Mouse (Mus musculus) right cerebral cortex, adult 18-20 months (tissue): Measurements from ENCODE around the gene Il16.
"Not testable (repeated sequence)": the region's sequence is repeated elsewhere in the genome, so short reads cannot be mapped to it uniquely, and the experiment has no call there.

ENCODE experiments used
- DNase-seq: peaks from one replicate; pipeline ENCODE4 v3.0.0; 2022; ENCODE audit warnings: mixed read lengths

Il16 gene

DNA sequence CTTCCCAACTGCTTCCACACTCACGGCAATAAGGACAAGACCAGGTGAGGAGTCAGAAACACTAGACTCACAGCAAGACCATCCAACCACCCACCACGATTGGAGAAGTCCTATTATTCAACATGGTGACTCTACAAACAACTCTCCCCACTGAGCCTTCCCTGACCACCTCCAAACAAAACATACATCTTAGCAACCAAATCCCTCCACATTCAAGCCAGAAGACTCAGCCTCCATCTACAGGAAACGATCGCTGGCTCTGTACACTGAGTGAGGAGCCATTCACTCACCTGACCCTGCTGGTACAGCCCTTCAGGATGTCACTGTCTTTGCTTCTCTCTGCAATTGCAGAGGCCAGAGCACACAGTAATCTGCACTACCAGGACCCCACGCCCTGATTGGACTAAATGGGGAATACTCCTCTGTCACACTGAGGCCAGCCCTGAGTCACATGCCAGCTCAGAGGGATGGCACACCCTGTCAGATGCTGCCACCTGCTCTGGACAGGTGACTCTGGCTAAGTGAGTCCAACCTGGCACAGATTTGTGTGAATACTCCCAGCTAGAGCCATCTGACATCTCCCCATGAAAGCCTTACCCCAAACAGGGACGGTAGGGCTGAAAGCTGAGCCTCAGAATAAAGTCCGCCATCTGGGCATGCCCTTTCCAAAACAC, 10.3 kb downstream of the Il16 start:
- DNase-seq, result no peak

DNA sequence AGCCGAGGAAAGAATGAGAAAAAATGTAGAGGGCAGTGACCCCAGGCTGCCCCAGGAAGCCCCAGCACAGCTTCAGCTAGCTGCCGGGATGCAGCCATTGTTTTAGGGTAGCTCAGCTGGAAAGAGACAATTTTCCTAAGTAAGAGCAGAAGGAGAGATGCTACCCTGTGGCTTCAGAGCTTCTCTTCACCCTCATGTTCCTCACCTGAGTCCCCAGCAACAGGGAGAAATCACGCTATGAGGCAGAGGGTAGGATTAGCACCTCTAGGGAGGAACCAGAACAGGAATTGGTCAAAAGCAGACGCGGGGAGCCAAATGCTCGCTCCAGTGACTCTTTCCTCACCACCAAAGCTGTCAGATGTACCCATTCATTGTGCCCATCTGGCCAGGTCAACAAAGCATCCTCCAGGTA, 10.8 kb downstream of the Il16 start:
- no peak for DNase-seq

DNA sequence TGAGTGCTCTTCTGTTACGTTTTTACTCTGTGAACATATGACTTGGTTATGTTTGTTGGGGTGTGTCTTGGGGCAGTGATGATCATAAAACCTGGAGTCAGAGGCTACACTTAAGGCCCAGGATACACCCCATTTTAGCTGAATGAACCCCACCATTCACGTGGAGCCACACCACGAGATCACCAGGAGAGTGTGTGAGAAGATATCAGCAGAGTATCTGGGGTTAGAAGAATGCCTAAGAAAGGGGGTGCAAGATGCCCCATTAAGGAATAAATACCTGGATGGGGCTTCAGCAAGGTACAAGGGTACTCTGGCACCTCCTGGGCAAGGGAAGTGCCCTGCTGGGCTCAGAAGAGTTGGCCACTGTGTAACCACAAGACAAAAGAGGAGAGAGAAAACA, 11.3 kb downstream of the Il16 start:
- DNase-seq, result no peak

DNA sequence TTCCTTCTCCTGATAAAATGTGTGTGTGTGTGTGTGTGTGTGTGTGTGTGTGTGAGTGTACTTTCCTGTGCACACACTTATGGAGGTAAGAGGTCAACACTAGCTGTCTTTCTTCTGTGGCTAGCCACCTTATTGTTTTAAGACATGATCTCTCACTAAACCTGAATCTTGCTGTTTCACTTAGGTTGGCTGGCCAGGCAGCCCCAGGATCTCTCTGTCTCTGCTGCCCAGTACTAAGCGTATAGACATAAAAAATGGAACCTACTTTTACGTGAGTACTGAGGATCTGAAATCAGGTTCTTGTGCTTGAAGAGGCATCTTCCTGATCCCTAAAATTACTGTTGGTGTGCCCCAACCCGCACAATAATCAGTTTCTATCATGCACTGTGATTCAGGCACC, 12.7 kb downstream of the Il16 start:
- no peak for DNase-seq

DNA sequence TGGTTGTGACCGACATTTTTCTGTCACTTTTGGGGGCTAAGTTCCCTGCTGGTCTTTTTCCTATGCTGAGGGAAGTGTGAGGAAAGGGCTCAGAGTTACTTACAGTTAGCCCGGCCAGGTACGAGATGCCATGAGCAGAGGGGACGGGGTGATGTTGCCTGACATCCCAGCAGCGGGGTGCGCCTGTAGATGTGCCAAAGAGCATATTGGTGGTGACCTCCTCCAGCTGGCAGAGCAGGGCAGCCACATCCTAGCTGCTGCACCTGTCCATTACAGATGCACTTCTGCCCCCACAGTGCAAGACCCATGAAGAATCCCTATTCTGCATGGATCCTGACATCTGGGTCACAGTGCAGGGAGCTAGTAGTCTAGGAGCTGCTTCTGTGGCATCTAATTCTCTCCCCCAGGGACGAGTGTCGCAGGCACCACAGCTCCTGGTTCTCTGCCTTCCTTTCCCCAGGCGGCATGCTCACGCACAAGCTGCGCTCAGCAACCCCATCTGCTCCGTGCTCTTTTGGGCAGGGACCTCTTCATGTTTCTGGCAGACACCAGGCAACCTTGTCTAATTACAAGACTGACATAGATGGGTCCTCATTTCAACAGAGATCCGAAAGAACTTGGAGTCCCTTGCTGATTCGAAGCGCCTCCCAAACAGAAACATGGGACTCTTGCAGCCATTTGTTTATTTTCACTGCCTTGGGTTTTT, 13.4 kb downstream of the Il16 start:
- DNase-seq, result no peak

DNA sequence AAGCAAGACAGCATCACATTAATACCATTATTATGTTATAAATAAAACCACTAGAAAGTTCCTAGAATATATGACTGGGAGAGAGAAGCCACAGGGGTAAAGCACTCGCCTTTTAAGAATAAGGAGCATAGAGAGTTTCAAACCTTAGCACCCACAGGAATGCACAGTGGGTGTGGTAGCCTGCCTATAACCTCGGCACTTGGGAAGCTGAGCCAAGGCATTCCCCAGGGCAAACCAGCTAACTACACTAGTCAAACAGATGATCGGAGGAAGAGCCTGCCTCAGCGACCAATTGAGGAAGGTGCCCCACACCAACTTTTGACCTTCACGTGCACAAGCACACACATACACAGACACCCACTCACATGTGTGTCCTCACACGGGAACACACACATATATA, 14.2 kb downstream of the Il16 start:
- no peak for DNase-seq

DNA sequence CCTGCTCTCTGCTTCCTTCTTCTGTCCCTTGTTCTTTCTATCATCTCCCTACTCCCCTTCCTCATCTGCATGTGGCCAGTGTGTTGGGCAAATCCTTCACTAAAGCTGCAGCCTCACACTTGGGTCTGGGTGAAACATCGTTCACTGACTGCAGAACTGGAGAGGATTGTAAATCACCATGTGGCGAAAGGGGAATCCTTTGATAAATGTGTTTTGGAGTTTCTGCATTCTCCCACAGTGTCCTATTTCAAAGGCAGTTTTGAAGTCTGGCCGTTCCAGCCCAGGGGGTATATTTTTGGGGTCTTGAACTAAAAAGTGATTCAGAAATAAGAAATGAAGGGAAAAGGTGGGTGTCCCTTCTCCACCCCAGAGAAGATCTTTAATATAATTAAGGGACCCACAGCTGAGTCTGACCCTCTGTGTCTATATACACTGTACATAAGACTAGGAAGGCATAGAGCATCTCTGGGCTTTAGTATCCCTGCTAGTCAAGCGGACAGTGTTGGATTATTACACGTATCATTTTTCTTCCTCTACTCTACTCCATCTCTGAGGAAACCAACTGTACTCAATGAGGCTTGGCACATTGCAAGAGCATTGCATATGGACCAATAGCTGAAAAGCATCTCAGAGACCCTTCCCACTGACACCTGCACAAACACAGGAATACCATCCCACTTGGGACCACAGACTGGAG, 18.4 kb downstream of the Il16 start:
- DNase-seq, result no peak

DNA sequence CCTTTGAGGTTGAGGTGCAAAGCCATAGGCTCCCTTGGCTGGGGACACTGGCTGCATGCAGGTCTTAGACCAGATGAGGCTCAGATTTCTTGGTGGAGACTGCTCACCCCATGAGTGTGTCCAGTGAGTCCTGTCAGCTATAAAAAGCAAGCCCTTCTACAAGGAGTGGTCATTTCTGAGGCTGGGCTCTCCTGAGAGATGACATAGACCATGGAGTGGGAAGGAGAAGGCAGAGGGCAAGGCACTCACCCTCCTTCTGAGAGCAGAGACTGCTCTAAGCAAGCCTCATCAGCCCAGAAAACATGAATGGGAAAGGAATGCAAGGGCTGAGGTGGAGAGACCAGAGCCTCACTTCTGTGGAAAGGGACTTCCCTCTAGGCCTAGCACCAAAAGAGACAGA, 19.7 kb downstream of the Il16 start:
- no peak for DNase-seq

DNA sequence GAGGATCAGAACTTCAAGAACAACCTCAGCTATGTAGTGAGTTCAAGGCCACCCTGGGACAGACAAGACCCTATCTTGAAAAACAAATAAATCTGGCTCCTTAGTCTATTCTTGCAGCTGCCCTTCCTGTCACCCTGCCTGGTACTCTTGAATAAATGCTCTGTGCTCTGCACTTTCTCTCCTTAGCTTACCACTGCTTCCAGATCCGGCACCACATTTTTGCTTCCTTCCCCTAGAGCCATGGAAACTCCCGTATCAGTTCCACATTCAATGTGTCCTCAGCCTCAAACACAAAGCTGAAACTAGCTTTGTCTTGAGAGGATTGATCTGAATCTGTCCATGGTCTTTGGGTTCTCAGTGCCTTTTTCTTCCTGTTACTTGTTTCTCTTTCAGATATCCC, 21.0 kb downstream of the Il16 start:
- DNase-seq, result no peak

DNA sequence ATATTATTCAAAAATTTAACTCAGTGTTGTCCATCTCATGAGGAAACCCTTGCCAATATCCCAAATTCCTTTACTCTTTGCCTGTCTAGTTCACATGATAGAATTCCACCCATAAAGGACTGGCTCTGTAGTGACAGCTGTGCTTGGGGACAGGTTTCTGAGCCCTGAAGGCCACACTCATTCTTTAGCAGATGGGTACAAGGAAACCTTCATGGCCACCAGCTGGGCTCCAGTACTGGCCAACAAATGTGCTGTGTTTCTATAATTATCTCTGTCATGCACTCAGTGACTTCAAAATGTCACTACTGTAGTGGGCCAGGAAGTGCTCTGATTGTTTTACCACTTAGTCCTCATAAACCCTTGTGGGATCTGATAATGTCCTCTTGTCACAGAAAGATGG, 21.6 kb downstream of the Il16 start:
- DNase-seq, result no peak

DNA sequence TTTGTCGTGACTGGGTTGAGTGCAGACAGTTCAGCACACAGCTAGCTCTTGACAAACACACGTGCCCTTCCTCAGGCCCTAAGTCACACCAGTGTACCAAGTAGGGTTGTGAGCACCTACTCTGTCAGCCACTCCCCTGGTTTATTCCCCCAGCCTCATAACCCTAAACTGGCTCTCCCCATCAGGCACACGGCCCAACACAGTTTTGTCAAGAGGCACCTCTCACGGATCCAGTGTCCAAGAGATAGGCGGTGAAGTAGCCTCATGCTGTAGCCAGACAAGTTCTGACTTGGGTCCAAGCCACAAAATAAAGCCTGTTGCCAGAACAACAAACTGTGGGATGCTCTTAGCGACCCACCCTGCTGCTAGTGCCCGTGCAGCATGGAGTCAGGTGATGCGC, 22.3 kb downstream of the Il16 start:
- no peak for DNase-seq

DNA sequence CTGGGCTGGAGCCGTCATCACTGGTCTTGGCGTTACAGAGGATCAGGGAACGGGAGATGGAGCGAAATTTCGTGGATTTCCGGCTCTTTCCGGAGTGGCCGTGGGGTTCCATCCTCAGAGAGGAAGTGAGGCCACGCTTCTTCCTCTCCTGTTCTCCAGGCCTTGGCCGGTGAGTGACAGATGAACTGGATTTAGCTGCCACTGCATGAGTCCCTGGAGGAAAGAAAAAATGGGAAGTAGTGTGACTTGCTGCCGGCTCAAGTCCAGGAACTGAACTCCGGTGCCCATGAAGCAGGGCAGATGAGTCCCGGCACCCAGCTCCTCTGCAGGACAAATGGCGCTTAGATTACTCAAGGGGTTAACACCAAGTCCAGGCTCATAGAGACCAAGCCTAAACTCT, 23.0 kb downstream of the Il16 start:
- DNase-seq, result no peak

DNA sequence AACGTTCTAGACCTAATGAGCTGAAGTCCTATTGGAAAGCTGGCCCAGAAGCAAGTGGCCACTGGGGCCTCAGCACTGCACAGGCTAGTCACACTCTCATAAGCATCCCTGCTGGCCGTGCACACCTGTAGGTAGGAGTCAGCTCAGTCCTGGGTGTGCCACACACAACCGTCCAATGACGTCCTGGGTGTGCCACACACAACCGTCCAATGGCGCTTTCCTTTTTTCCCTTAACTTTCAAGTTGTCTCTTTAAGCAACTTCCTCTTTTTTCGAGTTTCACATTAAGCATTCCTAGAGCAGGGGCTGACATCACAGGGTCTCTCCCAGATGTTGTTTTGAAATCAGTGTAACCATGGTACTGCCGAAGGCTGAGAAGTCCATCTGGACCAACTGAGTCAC, 25.3 kb downstream of the Il16 start:
- no peak for DNase-seq

DNA sequence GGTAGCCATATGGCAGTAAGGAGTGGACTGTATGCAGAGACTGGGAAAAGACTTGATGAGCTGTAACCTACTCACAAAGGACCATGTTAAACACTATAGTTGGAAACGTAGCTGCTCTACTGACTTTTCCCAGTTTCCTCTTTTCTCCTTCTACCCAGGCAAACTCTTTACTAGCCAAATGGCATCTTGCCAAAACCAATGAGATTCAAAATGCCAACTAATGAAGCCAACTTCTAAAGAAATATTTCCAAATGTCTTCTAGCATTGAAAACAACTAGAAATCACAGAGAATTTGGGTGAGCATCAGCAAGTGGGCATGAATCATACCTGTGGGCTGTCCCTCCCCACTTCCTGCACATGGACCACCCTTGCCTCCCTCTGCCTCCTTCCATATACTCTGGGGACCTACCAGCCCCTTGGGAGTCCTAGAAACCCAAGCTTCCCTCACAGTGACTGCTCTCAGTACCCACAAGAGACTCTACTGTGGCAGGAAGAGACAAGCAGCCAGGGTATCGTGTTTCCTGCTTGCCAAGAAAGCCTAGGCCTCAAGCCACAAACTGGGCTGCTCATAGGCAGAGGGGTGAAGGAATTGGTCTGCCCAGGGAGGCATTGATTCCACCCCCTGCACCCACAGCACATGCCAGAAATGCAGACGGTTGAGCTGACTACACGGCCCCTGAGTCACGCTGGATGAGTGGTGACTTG, 28.4 kb downstream of the Il16 start:
- no peak for DNase-seq

DNA sequence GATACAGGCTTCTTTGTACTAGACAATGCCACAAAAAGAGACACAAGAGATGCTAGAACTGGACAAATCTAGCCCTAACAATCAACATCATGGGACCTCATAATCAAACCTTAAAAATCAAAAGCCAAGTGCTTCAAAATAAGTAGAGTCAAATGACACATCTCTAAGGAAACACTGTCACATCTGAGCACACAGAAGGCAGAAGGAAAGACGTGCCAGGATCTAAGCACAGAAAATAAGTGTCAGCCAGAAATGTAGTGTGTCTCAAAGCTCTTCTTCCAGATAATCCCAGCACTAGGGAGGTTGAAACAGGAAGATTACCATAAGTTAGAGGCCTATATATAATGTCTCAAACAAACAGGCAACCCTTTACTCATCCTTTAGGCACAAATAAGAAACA, 31.9 kb downstream of the Il16 start:
- no peak for DNase-seq

DNA sequence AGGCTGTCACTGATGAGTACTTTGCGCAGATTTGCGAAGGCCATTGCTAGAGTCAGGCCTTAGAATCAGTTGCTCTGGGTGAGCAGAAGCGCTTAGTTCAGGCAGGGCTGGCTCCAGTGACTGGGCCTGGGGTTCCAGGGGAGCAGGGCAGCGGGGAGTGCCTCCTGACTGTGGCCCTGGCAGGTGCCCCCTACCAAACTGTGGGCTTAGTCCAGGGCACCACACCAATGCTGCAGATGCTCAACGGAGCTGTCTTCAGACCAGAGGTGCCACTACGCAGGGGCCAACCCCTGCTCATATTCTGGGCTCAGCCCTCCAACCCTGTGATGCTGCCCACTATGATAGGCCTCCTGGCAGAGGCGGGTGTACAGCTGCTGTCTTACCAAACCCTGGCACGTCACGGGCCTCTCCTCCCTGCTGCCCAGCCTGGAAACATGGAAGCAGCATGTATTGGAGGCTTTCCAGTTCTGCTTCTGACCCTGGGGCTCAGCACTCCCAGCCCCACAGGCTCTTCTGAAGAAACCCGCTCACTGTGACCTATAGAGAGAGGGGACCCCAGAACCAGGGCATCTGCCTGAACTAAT, 33.8 kb downstream of the Il16 start:
- not testable (repeated sequence) for DNase-seq

DNA sequence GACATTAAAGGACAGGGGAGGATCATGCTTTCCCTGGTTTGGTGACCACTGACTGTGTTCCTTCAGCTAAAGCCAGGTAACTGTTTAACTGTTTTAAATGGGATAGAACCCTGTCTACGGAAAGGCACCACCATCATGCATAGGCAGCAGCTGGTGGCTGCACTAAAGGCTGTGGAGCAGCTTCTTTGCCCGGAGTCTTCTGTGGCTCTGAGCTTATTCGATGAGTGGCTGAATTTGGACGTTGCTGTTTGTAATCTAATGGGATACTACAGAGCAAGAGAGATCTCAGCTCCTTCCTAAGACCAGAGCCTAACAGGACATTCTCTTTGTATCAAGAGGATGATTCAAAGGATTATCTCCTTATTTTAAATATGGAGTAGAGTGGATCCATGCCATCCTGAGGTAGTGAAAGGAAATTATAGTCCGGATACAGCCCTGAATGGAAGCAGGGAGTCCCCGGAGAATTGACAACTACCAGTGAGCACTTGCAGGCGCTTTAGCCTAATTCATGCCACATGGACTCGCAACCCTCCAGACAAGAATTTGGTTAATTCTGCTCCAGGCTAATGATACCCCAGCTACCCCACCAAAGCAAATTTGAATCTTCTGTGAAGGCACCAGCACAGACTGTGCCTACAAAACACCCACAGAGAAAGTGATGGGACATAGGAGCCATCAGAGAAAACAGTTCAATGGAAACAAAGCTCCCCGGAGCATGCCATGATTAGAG, 42.3 kb downstream of the Il16 start:
- no peak for DNase-seq

DNA sequence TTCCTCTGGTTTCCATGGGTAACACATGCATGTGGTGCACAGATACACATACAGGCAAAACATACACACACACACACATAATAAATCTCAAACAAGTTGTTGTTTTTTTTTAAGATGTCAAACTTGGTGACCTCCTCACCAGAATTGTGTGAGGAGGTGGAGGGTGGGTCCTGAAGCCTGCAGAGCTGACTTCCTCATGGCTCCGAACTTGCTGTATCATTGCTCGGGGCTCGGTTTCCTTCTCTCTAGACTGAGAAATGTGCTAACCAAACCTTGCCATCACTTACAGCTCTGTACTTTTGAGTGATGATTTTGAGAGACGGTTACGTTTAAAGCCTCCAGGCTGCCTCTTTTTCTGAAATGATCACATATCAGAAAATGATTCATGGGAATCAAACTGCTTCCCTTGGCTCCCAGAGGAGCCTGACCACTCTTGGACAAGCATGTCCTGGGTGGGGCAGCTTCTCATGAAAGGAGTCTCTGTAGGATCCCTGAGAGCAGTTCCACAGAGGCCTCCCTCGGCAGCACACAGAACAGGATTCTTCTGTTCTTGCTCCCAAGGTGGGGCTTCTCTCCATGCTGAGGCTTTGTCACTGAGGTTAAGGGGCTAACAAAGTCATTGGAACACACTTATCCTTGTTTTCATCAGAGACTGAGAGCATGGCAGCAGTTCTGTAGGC, 46.3 kb downstream of the Il16 start:
- no peak for DNase-seq

DNA sequence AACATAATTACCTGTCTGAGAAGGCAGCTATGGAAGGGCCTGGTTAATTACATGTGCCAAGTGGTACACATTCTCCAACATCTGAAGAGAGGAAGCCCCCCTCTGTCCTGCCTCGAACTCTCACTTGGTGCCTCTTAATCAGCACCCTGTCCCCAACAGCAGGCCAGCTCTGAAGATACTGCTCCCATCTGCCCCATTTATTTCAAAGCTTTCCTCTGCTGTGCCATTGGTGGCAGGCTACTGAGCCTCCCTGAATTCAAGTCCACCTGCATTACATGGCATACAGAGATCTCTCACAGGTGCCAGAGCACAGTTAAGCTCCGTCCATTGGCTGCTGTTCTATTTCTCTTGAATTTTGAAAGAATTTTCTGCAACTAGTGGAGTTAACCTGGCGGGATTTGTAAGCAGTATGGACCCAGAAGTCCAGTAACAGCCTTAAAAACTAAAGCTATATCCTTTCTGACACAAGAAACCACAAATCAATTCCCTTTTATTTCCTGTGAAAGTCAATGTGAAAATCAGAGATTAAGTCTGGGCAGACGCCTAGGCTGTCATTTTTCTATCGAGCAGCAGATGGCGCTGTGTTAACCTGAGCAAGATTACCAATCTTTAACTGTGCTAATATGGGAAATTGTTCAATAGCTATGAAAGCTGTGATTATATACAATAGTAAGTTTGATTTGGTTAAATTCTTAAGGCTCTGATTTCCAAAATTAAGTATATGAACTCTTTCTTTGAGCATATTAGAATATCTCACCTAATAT, 49.9 kb downstream of the Il16 start:
- no peak for DNase-seq

DNA sequence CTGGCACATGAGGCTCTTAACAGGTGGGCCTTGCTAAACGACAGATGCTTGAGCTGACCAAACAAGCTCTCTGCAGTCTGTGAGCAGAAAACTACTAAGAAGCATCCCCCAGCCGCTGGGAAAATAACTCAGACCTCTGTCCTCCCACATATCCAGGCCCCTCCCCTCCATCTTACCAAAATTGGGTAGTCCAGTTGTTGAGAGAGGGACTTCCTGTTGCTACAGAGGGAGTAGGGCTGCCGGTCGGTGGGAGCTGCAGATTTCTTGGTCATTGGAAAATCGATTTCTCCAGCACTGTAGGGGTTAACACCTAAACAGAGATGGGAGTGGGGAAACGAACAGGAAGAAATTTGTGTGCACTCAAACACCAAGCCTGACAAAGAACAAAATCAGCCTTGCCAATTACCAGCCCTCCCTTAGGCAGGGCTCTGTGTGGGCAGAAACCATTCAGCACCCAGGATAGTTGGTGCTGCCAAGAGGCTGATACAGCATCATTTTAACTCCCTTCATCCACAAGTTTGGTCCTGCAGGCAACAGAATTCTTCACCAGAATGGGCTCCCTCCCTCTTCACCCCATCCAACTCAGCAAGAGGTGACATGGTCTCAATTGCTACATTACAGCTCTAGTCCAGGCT, 62.8 kb downstream of the Il16 start:
- DNase-seq, result no peak

DNA sequence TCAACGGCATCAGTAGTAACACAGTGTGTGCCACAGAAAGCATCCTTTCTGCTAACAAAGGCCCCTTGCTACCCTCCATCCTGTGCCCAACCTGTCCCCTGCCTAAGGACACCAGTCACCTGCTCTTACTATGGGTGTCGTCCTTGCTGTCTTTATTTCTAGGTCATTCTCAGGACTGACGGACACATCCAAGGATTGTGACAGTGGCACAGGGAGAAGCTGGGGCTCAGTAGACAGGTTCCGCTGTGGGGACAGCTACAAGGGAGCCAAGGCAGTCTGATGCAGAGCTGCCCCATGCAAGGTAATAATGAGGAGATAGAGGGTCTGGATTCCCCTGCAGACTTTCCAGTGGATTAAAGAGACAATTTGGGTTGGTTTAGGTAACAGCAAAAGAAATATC, 67.0 kb downstream of the Il16 start:
- no peak for DNase-seq
